Mouse (Mus musculus): ENCODE data around the gene Nek3. TPM values are rescaled to one million over a fixed set of nuclear protein-coding genes. Genes with fewer than 3 reads are reported as not detected.

Gene Nek3
- 4.1 and 4.4 TPM in 2 replicates for total RNA-seq (2014; rRNA removed)
- 5.1 and 6.8 TPM in 2 replicates for polyA plus RNA-seq (2015; fragmentation: Nextera tagmentation; extraction: Ambion mirVana)

DNA sequence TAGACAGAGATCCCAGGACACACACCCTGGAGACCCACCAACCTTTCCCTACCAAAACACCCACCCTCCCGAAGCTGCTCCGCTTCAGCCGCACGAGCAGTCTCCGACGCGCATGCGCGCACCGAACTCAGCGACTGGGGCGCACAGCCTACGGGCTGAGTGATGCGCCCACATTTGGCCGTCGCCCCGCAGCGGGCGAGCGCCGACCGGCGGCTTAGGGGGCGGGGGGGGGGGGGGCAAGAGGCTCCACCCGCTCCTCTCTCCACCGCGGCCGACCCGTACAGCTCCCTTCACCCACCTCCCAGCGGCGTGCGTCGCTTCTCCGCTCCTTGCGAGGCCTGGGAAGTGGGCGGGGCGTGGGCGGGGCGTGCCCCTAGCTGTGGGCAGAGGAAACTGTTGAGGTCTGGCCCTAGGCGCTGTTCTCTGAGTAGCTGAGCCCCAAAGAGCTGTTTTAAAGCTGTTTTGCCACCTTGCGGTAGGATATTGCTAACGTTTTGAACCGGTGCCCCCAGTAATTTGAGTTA, at the start of gene Nek3:
Gene Nek3, minus strand, starts transcription at position 356 of the 524 bp plus-strand sequence.
- WGBS = 0% methylated on average over 35 of the region's 43 CpGs
- peak within 1 kb of the TSS; percentile 57 for H3K9ac ChIP-seq (replicated peaks; ENCODE audit: low read length, poor library complexity, severe bottlenecking)
- H3K4me2 ChIP-seq (ENCODE audit: low read depth, low read length, poor library complexity, severe bottlenecking) = peak within 1 kb of the TSS; percentile 51
- no peaks in the 10 kb centered on the region; the same call in 1 of the 2 replicates for H3K4me1 ChIP-seq (ENCODE audit: insufficient read depth, low read length)
- peak within 1 kb of the TSS; percentile 73 for H3K27ac ChIP-seq (ENCODE audit: low read depth, low read length)
- peak within 1 kb of the TSS; percentile 53 for H3K4me3 ChIP-seq (ENCODE audit: low read depth, low read length)
- DNase-seq (ENCODE audit: low spot score) (peak; percentile 96), ATAC-seq (ENCODE audit: low FRiP score) (peak; percentile 97)
- peak; percentile 79 for TF ChIP-seq CTCF (IDR thresholded peaks at IDR 0.05)
- no peaks in the 10 kb centered on the region for H3K36me3 ChIP-seq (ENCODE audit: insufficient read depth, low read length)
- H3K9me3 ChIP-seq (ENCODE audit: low read length) = no peaks in the 10 kb centered on the region
- no peaks in the 10 kb centered on the region for H3K27me3 ChIP-seq (ENCODE audit: insufficient read depth, low read length)

DNA sequence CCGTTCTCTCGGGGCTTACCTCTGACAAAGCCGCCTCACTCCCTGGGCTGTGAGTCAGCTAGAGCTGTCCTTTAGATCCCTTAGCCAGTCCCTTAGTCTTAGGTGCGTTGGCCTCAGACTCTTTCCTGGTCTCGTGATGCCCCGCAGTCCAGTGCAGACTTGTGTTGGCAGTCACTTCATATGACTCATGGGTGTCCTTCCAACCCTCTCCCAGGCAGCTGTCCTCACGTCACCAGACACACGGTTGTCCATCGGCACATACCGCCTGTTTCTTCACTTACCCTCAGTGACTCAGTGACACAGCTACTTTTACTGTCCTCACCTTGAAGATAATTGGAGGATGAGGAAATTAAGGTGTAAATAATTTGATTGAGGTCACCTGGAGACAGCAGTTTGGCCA, 48.6 kb upstream of the Nek3 start:
- H3K27me3 ChIP-seq (ENCODE audit: insufficient read depth, low read length) = no peaks in the 10 kb centered on the region
- peaks cover 54% of the 10 kb centered on the region for H3K36me3 ChIP-seq (ENCODE audit: insufficient read depth, low read length)
- WGBS = 98% methylated on average over 10 of the region's 10 CpGs
- no peak overlapping the region for H3K27ac ChIP-seq (ENCODE audit: low read depth, low read length)
- no peaks in the 10 kb centered on the region for H3K9me3 ChIP-seq (ENCODE audit: low read length)
- ATAC-seq (ENCODE audit: low FRiP score) = no peak
- H3K4me3 ChIP-seq (ENCODE audit: low read depth, low read length) = no peak overlapping the region
- no peak overlapping the region for H3K4me2 ChIP-seq (ENCODE audit: low read depth, low read length, poor library complexity, severe bottlenecking)
- DNase-seq (ENCODE audit: low spot score) = no peak
- no peak overlapping the region for H3K9ac ChIP-seq (replicated peaks; ENCODE audit: low read length, poor library complexity, severe bottlenecking)
- no peaks in the 10 kb centered on the region for H3K4me1 ChIP-seq (ENCODE audit: insufficient read depth, low read length)
- no peak for TF ChIP-seq CTCF (IDR thresholded peaks at IDR 0.05)

DNA sequence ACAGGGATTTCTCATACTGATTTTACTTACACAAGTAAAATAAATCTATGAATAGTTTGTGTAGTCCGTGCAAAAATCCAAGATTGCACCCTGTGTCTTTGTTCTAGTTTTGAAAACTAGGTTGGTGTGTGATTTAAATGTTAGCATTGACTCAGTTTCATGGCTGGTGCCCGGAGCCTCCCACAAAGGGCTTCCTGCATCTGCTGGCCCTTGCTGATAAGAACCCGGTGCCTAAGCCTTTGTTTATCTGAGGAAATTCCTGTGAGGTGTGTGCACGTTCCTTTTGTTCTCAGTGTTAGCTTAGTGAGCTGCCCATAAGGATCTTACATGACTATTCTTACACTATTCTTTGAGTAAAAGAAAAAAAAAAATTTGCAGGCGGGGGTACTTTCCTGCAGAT, 42.8 kb upstream of the Nek3 start:
- ATAC-seq (ENCODE audit: low FRiP score) (no peak), DNase-seq (ENCODE audit: low spot score) (no peak)
- WGBS = 62% methylated on average over 5 of the region's 5 CpGs
- no peaks in the 10 kb centered on the region for H3K9me3 ChIP-seq (ENCODE audit: low read length)
- peaks cover 31% of the 10 kb centered on the region for H3K36me3 ChIP-seq (ENCODE audit: insufficient read depth, low read length)
- TF ChIP-seq CTCF (IDR thresholded peaks at IDR 0.05) = no peak
- H3K4me1 ChIP-seq (ENCODE audit: insufficient read depth, low read length) = no peaks in the 10 kb centered on the region
- H3K4me2 ChIP-seq (ENCODE audit: low read depth, low read length, poor library complexity, severe bottlenecking) = no peak overlapping the region
- H3K4me3 ChIP-seq (ENCODE audit: low read depth, low read length) = no peak overlapping the region
- no peaks in the 10 kb centered on the region for H3K27me3 ChIP-seq (ENCODE audit: insufficient read depth, low read length)
- no peak overlapping the region for H3K27ac ChIP-seq (ENCODE audit: low read depth, low read length)
- no peak overlapping the region for H3K9ac ChIP-seq (replicated peaks; ENCODE audit: low read length, poor library complexity, severe bottlenecking)

DNA sequence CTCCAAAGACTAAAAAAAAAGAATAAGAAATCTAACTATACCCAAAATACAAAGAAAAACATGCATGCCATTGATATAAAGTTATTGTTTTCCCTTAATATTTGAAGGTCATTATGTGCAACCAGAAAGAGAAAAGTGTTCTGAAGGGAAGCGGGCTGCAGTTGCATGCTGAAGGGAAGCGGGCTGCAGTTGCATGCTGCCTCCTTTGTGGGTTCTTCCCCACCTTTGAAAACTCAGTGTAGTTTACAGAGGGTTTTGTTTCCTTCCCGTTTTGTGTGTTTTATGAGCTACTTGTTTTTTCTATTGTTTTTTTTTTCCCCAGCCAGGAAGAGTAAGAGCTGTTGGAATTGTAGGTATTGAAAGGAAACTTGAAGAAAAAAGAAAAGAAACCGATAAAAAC, 41.3 kb upstream of the Nek3 start:
- no peaks in the 10 kb centered on the region for H3K4me1 ChIP-seq (ENCODE audit: insufficient read depth, low read length)
- H3K4me3 ChIP-seq (ENCODE audit: low read depth, low read length) = no peak overlapping the region
- no peak overlapping the region for H3K27ac ChIP-seq (ENCODE audit: low read depth, low read length)
- no peaks in the 10 kb centered on the region for H3K27me3 ChIP-seq (ENCODE audit: insufficient read depth, low read length)
- no peak for TF ChIP-seq CTCF (IDR thresholded peaks at IDR 0.05)
- peaks cover 24% of the 10 kb centered on the region for H3K36me3 ChIP-seq (ENCODE audit: insufficient read depth, low read length)
- H3K4me2 ChIP-seq (ENCODE audit: low read depth, low read length, poor library complexity, severe bottlenecking) = no peak overlapping the region
- DNase-seq (ENCODE audit: low spot score) (no peak), ATAC-seq (ENCODE audit: low FRiP score) (no peak)
- 93% methylated on average over 4 of the region's 4 CpGs for WGBS
- no peaks in the 10 kb centered on the region for H3K9me3 ChIP-seq (ENCODE audit: low read length)
- H3K9ac ChIP-seq (replicated peaks; ENCODE audit: low read length, poor library complexity, severe bottlenecking) = no peak overlapping the region

DNA sequence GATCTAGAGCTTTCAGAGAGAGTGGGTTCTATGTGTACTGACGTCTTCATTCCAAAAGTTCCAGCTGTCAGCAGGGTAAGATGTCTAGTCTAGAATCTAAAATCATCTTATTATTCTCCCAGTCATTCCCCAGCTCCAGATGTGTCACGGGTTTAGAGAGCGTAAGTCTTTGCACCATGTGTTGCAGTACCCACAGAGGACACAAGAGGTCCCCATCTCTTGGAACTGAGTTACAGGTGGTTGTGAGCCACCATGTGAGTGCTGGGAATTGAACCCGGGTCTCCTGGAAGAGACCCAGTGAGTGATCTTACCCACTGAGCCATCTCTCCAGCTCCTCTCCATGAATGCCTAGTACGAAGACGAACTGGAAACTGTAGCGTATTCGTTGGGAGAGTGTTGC, 33.2 kb upstream of the Nek3 start:
- no peak overlapping the region for H3K4me2 ChIP-seq (ENCODE audit: low read depth, low read length, poor library complexity, severe bottlenecking)
- H3K27me3 ChIP-seq (ENCODE audit: insufficient read depth, low read length) = no peaks in the 10 kb centered on the region
- WGBS = 95% methylated on average over 8 of the region's 8 CpGs
- no peaks in the 10 kb centered on the region for H3K4me1 ChIP-seq (ENCODE audit: insufficient read depth, low read length)
- H3K9me3 ChIP-seq (ENCODE audit: low read length) = no peaks in the 10 kb centered on the region
- no peak overlapping the region for H3K9ac ChIP-seq (replicated peaks; ENCODE audit: low read length, poor library complexity, severe bottlenecking)
- no peak overlapping the region for H3K4me3 ChIP-seq (ENCODE audit: low read depth, low read length)
- no peak for DNase-seq (ENCODE audit: low spot score)
- TF ChIP-seq CTCF (IDR thresholded peaks at IDR 0.05) = peak; percentile 33
- peaks cover 21% of the 10 kb centered on the region for H3K36me3 ChIP-seq (ENCODE audit: insufficient read depth, low read length)
- no peak overlapping the region for H3K27ac ChIP-seq (ENCODE audit: low read depth, low read length)
- no peak for ATAC-seq (ENCODE audit: low FRiP score)

DNA sequence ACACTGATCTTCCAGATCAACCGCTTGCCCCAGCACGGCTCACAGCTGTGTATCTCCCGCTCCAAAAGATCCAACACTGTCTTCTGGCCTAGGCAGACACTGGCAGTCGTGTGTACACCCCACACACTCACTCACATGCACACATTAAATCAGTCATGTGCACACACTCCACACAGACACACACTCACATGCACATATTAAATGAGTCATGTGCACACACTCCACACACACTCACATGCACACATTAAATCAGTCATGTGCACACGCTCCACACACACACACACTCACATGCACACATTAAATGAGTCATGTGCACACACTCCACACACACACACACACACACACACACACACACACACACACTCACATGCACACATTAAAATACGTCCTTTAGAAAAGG, 31.7 kb upstream of the Nek3 start:
- Histone ChIP-seq H3K4me1 (ENCODE audit: insufficient read depth, low read length) (no peaks in the 10 kb centered on the region), H3K9ac (replicated peaks; ENCODE audit: low read length, poor library complexity, severe bottlenecking) (no peak overlapping the region), H3K9me3 (ENCODE audit: low read length) (no peaks in the 10 kb centered on the region), H3K27me3 (ENCODE audit: insufficient read depth, low read length) (no peaks in the 10 kb centered on the region), H3K27ac (ENCODE audit: low read depth, low read length) (no peak overlapping the region), H3K4me3 (ENCODE audit: low read depth, low read length) (no peak overlapping the region), H3K36me3 (ENCODE audit: insufficient read depth, low read length) (peaks cover 21% of the 10 kb centered on the region), H3K4me2 (ENCODE audit: low read depth, low read length, poor library complexity, severe bottlenecking) (no peak overlapping the region)
- no peak for DNase-seq (ENCODE audit: low spot score)
- no peak for TF ChIP-seq CTCF (IDR thresholded peaks at IDR 0.05)
- 88% methylated on average over 6 of the region's 6 CpGs for WGBS
- no peak for ATAC-seq (ENCODE audit: low FRiP score)

Data from midbrain, postnatal 0 days (tissue).